Mouse (Mus musculus) E14TG2a.4 (cell line): ENCODE results near the gene Ikzf3.

Experiments
- CTCF ChIP-seq: conservative IDR thresholded peaks from 2 replicates; pipeline ENCODE4 v1.5.1; 2014; ENCODE audit warnings: low read length
- NANOG ChIP-seq: IDR thresholded peaks from 2 replicates; pipeline ENCODE4 v1.6.1; 2014; ENCODE audit warnings: borderline replicate concordance, low read length, mixed read lengths

DNA sequence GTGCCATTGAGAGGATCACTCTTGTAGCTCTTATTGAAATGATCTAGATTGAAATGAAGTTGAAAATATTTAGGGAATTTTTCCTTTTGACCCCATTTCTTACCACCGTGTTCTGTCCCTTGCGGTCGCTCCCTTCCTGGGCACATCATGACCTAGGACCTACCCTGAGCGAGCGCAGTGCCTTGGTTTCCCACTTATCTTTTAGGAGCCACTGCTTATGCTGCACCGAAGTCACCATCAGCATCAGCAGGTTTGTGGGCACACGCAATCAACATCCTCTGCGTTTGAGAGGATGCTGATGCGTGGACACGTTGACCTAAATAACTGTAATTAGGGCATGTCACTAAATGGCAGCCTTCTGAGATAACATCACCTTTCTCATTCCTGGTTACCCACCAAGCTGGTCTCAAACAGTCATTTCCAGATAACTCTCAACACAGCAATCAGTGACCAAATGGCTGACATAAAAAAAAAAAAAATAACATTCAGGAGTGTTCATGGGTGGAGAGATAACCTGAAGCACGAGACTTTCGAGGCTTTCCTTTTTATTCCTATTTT lies 65.8 kb downstream of the Ikzf3 start:
- no peak for TF ChIP-seq CTCF
- TF ChIP-seq NANOG = no peak
